Mouse (Mus musculus): ENCODE results near the gene Gm17416. TPM values are rescaled to one million over a fixed set of nuclear protein-coding genes. Genes with fewer than 3 reads are reported as not detected.

The Gm17416 gene
- polyA plus RNA-seq, 1 experiment from 2014 or later: not detected

- 51% methylated on average over 6 of the region's 6 CpGs for WGBS
- peaks cover 7% of the 10 kb centered on the region; the same call in 1 of the 2 replicates for H3K4me1 ChIP-seq
- H3K27ac ChIP-seq: no peak overlapping the region
- H3K4me3 ChIP-seq: no peak overlapping the region
- H3K27me3 ChIP-seq (ENCODE audit: insufficient read depth, poor library complexity, severe bottlenecking): 0 out of 2 replicates have a peak, but pooled peaks cover 6% of the 10 kb centered on the region
- no peak for DNase-seq (ENCODE audit: low spot score)
- H3K36me3 ChIP-seq: no peaks in the 10 kb centered on the region
- H3K9me3 ChIP-seq: no peaks in the 10 kb centered on the region
Observed at GRCm38 (mm10) chr2:152616470-152616869, 47.3 kb downstream of the Gm17416 start.

- Histone ChIP-seq H3K36me3 (no peaks in the 10 kb centered on the region), H3K4me3 (no peak overlapping the region), H3K9me3 (no peaks in the 10 kb centered on the region), H3K27ac (no peak overlapping the region), H3K4me1 (peaks cover 2% of the 10 kb centered on the region; the same call in 1 of the 2 replicates), H3K27me3 (ENCODE audit: insufficient read depth, poor library complexity, severe bottlenecking) (peaks cover 13% of the 10 kb centered on the region; the same call in 1 of the 2 replicates)
- 60% methylated on average over 5 of the region's 5 CpGs for WGBS
- no peak for DNase-seq (ENCODE audit: low spot score)
Observed at GRCm38 (mm10) chr2:152617374-152617773, 48.2 kb downstream of the Gm17416 start.

Other genes with a start within 250 kb of the Gm17416 start
- 88.0 and 89.3 TPM in 2 replicates for gene Rbck1, start 236.7 kb upstream of the Gm17416 start, polyA plus RNA-seq (2016; fragmentation: Nextera tagmentation; extraction: Ambion mirVana)
- gene Trib3, start 225.3 kb upstream of the Gm17416 start, polyA plus RNA-seq (2016; fragmentation: Nextera tagmentation; extraction: Ambion mirVana): 5.1 and 5.3 TPM in 2 replicates
- 3.1 and 3.3 TPM in 2 replicates for gene Nrsn2, start 192.7 kb upstream of the Gm17416 start, polyA plus RNA-seq (2016; fragmentation: Nextera tagmentation; extraction: Ambion mirVana)
- 6.7 and 10.5 TPM in 2 replicates for gene Sox12, start 171.3 kb upstream of the Gm17416 start, polyA plus RNA-seq (2016; fragmentation: Nextera tagmentation; extraction: Ambion mirVana)
- gene Zcchc3, start 154.3 kb upstream of the Gm17416 start, polyA plus RNA-seq (2016; fragmentation: Nextera tagmentation; extraction: Ambion mirVana): 50.6 and 71.3 TPM in 2 replicates
- 1.2 and 1.4 TPM in 2 replicates for gene 6820408C15Rik, start 153.8 kb upstream of the Gm17416 start, polyA plus RNA-seq (2016; fragmentation: Nextera tagmentation; extraction: Ambion mirVana)
- not detected in 2 replicates for gene Defb23, start 104.7 kb upstream of the Gm17416 start, polyA plus RNA-seq (2016; fragmentation: Nextera tagmentation; extraction: Ambion mirVana)
- not detected in 2 replicates for gene Defb20, start 92.3 kb upstream of the Gm17416 start, polyA plus RNA-seq (2016; fragmentation: Nextera tagmentation; extraction: Ambion mirVana)
- gene Defb22, start 79.2 kb upstream of the Gm17416 start, polyA plus RNA-seq (2016; fragmentation: Nextera tagmentation; extraction: Ambion mirVana): not detected in 2 replicates
- not detected in 2 replicates for gene Defb26, start 57.6 kb upstream of the Gm17416 start, polyA plus RNA-seq (2016; fragmentation: Nextera tagmentation; extraction: Ambion mirVana)
- gene Defb28, start 51.1 kb upstream of the Gm17416 start, polyA plus RNA-seq (2016; fragmentation: Nextera tagmentation; extraction: Ambion mirVana): not detected in 2 replicates
- gene Defb29, start 29.2 kb upstream of the Gm17416 start, polyA plus RNA-seq (2016; fragmentation: Nextera tagmentation; extraction: Ambion mirVana): not detected in 2 replicates
- gene Defb21, start 3.4 kb downstream of the Gm17416 start, polyA plus RNA-seq (2016; fragmentation: Nextera tagmentation; extraction: Ambion mirVana): not detected in 2 replicates
- 0.40 and 0.58 TPM in 2 replicates for gene Defb19, start 11.0 kb downstream of the Gm17416 start, polyA plus RNA-seq (2016; fragmentation: Nextera tagmentation; extraction: Ambion mirVana)
- gene Defb45, start 30.1 kb downstream of the Gm17416 start, polyA plus RNA-seq (2016; fragmentation: Nextera tagmentation; extraction: Ambion mirVana): not detected in 2 replicates
- not detected in 2 replicates for gene Defb36, start 35.0 kb downstream of the Gm17416 start, polyA plus RNA-seq (2016; fragmentation: Nextera tagmentation; extraction: Ambion mirVana)
- 0.67 TPM in 1 of 2 replicates, not detected in the other for gene Defb25, start 53.7 kb downstream of the Gm17416 start, polyA plus RNA-seq (2016; fragmentation: Nextera tagmentation; extraction: Ambion mirVana)
- gene Rem1, start 57.6 kb downstream of the Gm17416 start, polyA plus RNA-seq (2016; fragmentation: Nextera tagmentation; extraction: Ambion mirVana): 4.9 and 5.1 TPM in 2 replicates
- 84.1 and 103 TPM in 2 replicates for gene H13, start 100.1 kb downstream of the Gm17416 start, polyA plus RNA-seq (2016; fragmentation: Nextera tagmentation; extraction: Ambion mirVana)
- 28.0 and 33.2 TPM in 2 replicates for gene Mcts2, start 117.7 kb downstream of the Gm17416 start, polyA plus RNA-seq (2016; fragmentation: Nextera tagmentation; extraction: Ambion mirVana)
- gene Id1, start 166.9 kb downstream of the Gm17416 start, polyA plus RNA-seq (2016; fragmentation: Nextera tagmentation; extraction: Ambion mirVana): 92.5 and 124 TPM in 2 replicates
- 18.8 and 21.1 TPM in 2 replicates for gene Cox4i2, start 184.8 kb downstream of the Gm17416 start, polyA plus RNA-seq (2016; fragmentation: Nextera tagmentation; extraction: Ambion mirVana)